Mouse (Mus musculus) testis, adult 2 months (tissue): Measurements from ENCODE around the gene Ddx56. TPM values are rescaled to one million over a fixed set of nuclear protein-coding genes. Genes with fewer than 3 reads are reported as not detected.

Experiments
- H3K27ac ChIP-seq: fragments of 200-500 bp; 2 replicates; pipeline ENCODE4 v1.5.1; 2012; ENCODE audit warnings: low read depth, low read length; ENCODE audit not compliant: control insufficient read depth, insufficient read depth
- H3K27me3 ChIP-seq: fragments of 200-500 bp; 2 replicates; pipeline ENCODE4 v1.6.1; 2012; ENCODE audit warnings: mild to moderate bottlenecking, low read length, moderate library complexity; ENCODE audit not compliant: control insufficient read depth, insufficient read depth
- H3K36me3 ChIP-seq: fragments of 200-500 bp; 2 replicates; pipeline ENCODE4 v1.6.1; 2012; ENCODE audit warnings: mild to moderate bottlenecking, low read length; ENCODE audit not compliant: control insufficient read depth, insufficient read depth
- H3K4me1 ChIP-seq: fragments of 200-500 bp; 2 replicates; pipeline ENCODE4 v1.6.1; 2012; ENCODE audit warnings: low read length; ENCODE audit not compliant: control insufficient read depth, insufficient read depth
- H3K4me3 ChIP-seq: fragments of 200-500 bp; 2 replicates; pipeline ENCODE4 v1.5.1; 2012; ENCODE audit warnings: low read depth, mild to moderate bottlenecking, low read length, moderate library complexity, mixed read lengths; ENCODE audit not compliant: control insufficient read depth
- CTCF ChIP-seq: fragments of 200-500 bp; IDR thresholded peaks from 2 replicates; pipeline ENCODE4 v1.5.1; 2012; ENCODE audit warnings: low read depth, mild to moderate bottlenecking, inconsistent platforms, low read length, moderate library complexity; ENCODE audit not compliant: control insufficient read depth, insufficient read depth, insufficient replicate concordance
- POLR2A ChIP-seq: fragments of 200-500 bp; IDR thresholded peaks from 2 replicates; pipeline ENCODE4 v1.6.1; 2012; ENCODE audit warnings: low read depth, mild to moderate bottlenecking, inconsistent platforms, low read length, moderate library complexity; ENCODE audit not compliant: control insufficient read depth
- polyA plus RNA-seq: library from polyadenylated mRNA; depleted of rRNA; stranded (reverse); fragments of >200 nt; gene quantifications from 2 replicates; pipeline ENCODE4 v1.2.3, GENCODE M21; 2012; rRNA removed

Gene Ddx56
- polyA plus RNA-seq, result 30.8 and 31.3 TPM in 2 replicates

DNA sequence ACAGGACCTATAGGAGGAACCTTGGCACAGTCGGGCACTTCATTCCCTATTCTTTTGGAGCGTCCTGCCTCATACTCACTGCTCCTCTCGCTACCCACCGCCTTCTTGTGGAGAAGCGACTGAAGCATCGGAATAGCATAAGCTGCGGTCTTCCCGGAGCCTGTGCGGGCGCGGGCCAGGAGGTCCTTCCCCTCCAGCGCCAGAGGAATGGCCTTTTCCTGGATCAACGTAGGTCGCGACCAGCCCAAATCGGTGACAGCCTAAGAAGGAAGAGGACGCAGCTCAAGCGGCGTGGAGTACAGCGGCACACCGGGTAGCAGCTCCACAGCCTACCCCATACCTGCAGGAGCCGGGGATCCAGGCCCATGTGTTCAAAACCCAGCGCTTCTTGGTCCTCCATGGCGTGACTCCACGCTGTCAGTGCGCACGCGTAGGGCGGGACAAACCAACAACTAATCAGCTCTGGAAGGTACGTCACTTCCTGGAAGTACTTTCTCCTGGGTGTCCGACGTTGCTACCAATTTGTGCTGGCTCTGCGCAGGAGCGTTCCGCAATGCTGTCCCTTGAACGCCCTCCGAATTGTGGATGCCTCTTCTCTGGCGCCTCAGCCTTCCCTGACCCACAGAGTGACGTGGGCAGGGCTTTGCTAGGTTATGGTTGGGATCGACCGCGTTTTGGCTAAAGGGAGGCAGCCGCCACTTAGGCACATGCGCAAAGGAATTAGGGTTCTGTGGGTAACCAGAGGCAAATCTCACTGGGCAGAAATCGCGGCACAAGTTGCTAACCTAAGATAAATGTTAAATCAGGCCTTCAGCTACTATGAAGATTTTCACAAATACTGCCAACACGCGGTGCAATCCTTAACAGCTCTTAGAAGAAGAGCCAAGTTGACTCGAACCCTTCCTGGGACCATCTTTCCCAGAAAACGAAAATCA lies at the start of gene Ddx56:
Gene Ddx56 (minus strand): TSS at position 453 of the 935 bp plus-strand sequence.
- Histone ChIP-seq H3K4me3 (peak within 1 kb of the TSS; percentile 100), H3K27ac (peak within 1 kb of the TSS; percentile 86), H3K36me3 (peaks cover 4% of the 10 kb centered on the region), H3K4me1 (peaks cover 5% of the 10 kb centered on the region), H3K27me3 (no peaks in the 10 kb centered on the region)
- no peak for TF ChIP-seq CTCF
- TF ChIP-seq POLR2A, result peak; percentile 97

DNA sequence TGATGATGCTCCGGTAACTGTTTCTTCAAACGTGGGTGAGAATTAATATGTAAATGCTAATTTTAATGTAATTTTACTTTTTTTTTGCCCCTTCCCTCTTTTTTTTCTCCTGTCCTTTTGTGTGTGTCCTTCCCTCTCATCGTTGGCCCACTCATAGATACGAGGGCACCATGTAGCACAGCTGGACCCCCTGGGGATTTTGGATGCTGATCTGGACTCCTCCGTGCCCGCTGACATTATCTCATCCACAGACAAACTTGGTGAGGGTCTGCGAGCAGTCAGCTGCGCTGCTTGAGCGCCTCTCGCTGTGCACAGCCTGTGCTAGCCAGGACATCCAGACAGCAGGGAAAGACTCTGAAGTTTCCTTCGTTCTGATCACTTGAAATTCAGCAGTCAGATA lies 49.2 kb upstream of the Ddx56 start:
- H3K27me3 ChIP-seq, result no peaks in the 10 kb centered on the region
- no peak overlapping the region for H3K27ac ChIP-seq
- H3K36me3 ChIP-seq, result peaks cover 2% of the 10 kb centered on the region; the same call in 1 of the 2 replicates
- H3K4me3 ChIP-seq, result no peak overlapping the region
- TF ChIP-seq CTCF (no peak), POLR2A (no peak)
- no peaks in the 10 kb centered on the region for H3K4me1 ChIP-seq

GRCm38 (mm10) chr11:6313874-6314406 lies 46.4 kb upstream of the Ddx56 start:
- TF ChIP-seq CTCF, result no peak
- no peak for TF ChIP-seq POLR2A
- Histone ChIP-seq H3K4me1 (no peaks in the 10 kb centered on the region), H3K27ac (no peak overlapping the region), H3K36me3 (peaks cover 2% of the 10 kb centered on the region; the same call in 1 of the 2 replicates), H3K27me3 (no peaks in the 10 kb centered on the region), H3K4me3 (no peak overlapping the region)

DNA sequence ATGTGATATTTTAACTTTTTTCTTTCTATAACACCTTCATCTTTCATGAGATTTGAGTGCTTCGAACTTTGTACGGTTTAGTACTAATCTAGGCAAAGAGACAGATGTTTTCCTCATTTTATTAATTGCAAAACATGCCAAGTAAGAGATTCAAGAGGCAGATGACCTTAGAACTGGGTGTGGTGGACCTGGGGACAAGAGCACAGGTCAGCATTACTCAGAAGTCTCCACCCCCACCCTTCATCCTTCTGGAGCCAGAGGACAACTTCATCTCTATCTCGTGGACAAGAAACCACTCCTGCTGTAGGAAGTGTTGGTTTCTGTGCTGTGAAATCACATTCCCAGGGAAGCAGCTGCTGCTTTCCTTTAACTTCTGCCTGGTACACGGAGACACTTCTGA lies 40.6 kb upstream of the Ddx56 start:
- TF ChIP-seq POLR2A, result no peak
- TF ChIP-seq CTCF, result no peak
- no peaks in the 10 kb centered on the region for H3K36me3 ChIP-seq
- no peak overlapping the region for H3K27ac ChIP-seq
- H3K4me3 ChIP-seq, result no peak overlapping the region
- H3K27me3 ChIP-seq, result no peaks in the 10 kb centered on the region
- no peaks in the 10 kb centered on the region for H3K4me1 ChIP-seq

GRCm38 (mm10) chr11:6305943-6306430 lies 38.4 kb upstream of the Ddx56 start:
- Histone ChIP-seq H3K4me1 (no peaks in the 10 kb centered on the region), H3K27ac (no peak overlapping the region), H3K4me3 (no peak overlapping the region), H3K27me3 (no peaks in the 10 kb centered on the region), H3K36me3 (no peaks in the 10 kb centered on the region)
- no peak for TF ChIP-seq POLR2A
- TF ChIP-seq CTCF, result no peak

- Histone ChIP-seq H3K36me3 (no peaks in the 10 kb centered on the region), H3K27ac (no peak overlapping the region), H3K27me3 (no peaks in the 10 kb centered on the region)
Measured at GRCm38 (mm10) chr11:6302793-6303192, 35.2 kb upstream of the Ddx56 start.

GRCm38 (mm10) chr11:6299435-6299834 lies 31.9 kb upstream of the Ddx56 start:
- no peaks in the 10 kb centered on the region for H3K27me3 ChIP-seq
- H3K4me3 ChIP-seq, result no peak overlapping the region
- H3K4me1 ChIP-seq, result no peaks in the 10 kb centered on the region
- H3K36me3 ChIP-seq, result no peaks in the 10 kb centered on the region
- TF ChIP-seq POLR2A, result no peak
- H3K27ac ChIP-seq, result no peak overlapping the region

More at GRCm38 (mm10) chr11:6302793-6303192, 35.2 kb upstream of the Ddx56 start:
- TF ChIP-seq POLR2A (no peak), CTCF (no peak)
- H3K4me3 ChIP-seq, result no peak overlapping the region
- H3K4me1 ChIP-seq, result no peaks in the 10 kb centered on the region
